Comparison of ENCODE assay signal across 8 mouse cellular contexts in the genomic region with DNA sequence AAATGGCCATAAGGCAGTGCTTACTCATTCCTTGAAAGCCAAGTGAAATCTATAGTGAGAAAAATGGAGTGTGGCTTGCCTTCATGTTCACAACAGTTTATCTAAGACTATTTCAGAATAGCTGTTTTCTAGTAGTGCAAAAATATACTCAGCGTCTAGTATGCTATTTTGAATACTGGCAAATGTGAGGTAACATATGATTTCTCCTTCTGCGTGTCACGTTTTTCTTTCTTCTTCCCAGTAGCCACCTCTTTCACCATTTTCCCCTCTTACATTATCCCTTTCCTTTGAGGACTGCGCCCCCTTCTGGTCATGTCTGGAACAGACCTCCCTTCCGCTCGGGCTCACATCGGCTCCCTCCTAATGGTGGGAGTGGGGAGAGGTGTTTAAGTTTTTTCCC. TPM values are rescaled to one million over a fixed set of nuclear protein-coding genes. Genes with fewer than 3 reads are reported as not detected.
DNase-seq lines count a peak whose midpoint lies in the region; ATAC-seq and TF ChIP-seq lines count a peak whose summit lies in the region.

No protein-coding gene starts in this region.

- DNase-seq in CD4-positive, CD25-positive, alpha-beta regulatory T cell, adult 2 months (ENCODE audit: low read depth, low spot score), result peak; percentile 90
- DNase-seq in adrenal gland, postnatal 36 days, result peak; percentile 89
- peak; percentile 87 for DNase-seq in embryonic facial prominence, embryonic 11.5 days (ENCODE audit: low spot score)
- peak; percentile 73 for DNase-seq in heart, postnatal 0 days (ENCODE audit: low spot score)
- peak; percentile 69 to 91 for DNase-seq in kidney, postnatal 36 days
- DNase-seq in liver, postnatal 0 days, result peak; percentile 85

- no peaks in the 10 kb centered on the region for H3K4me1 ChIP-seq in embryonic facial prominence, embryonic 11.5 days (ENCODE audit: control insufficient read depth, insufficient read depth, low read length)
- H3K4me1 ChIP-seq in heart, postnatal 0 days (ENCODE audit: control insufficient read depth, insufficient read depth), result no peaks in the 10 kb centered on the region
- no peaks in the 10 kb centered on the region for H3K4me1 ChIP-seq in liver, postnatal 0 days (ENCODE audit: insufficient read depth)
- H3K4me1 ChIP-seq in neural tube, embryonic 15.5 days, result peaks cover 17% of the 10 kb centered on the region
- H3K4me1 ChIP-seq in testis, adult 2 months (ENCODE audit: control insufficient read depth, insufficient read depth, low read length), result no peaks in the 10 kb centered on the region; the same call in 1 of the 2 replicates

- H3K4me3 ChIP-seq in embryonic facial prominence, embryonic 11.5 days (ENCODE audit: low read depth, low read length), result no peak overlapping the region
- no peak overlapping the region for H3K4me3 ChIP-seq in heart, postnatal 0 days (ENCODE audit: low read depth, low read length)
- no peak overlapping the region for H3K4me3 ChIP-seq in liver, postnatal 0 days (ENCODE audit: low read depth, low read length)
- H3K4me3 ChIP-seq in neural tube, embryonic 15.5 days (replicated peaks), result peak overlapping the region; percentile 48
- no peak overlapping the region for H3K4me3 ChIP-seq in testis, adult 2 months (ENCODE audit: control insufficient read depth, low read depth, low read length)

- no peak for TF ChIP-seq EP300 in heart, postnatal 0 days (IDR thresholded peaks at IDR 0.05; ENCODE audit: low read depth)
- no peak for TF ChIP-seq EP300 in liver, postnatal 0 days (IDR thresholded peaks at IDR 0.05; ENCODE audit: low read depth)

- peak; percentile 93 for TF ChIP-seq CTCF in heart, postnatal 0 days (IDR thresholded peaks at IDR 0.05; ENCODE audit: low read depth)
- peak; percentile 96 for TF ChIP-seq CTCF in liver, postnatal 0 days (IDR thresholded peaks at IDR 0.05; ENCODE audit: low read depth)
- peak; percentile 86; the same call in 1 of the 2 replicates for TF ChIP-seq CTCF in testis, adult 2 months (IDR thresholded peaks at IDR 0.05; ENCODE audit: control insufficient read depth, insufficient read depth, insufficient replicate concordance, low read depth, low read length)

- TF ChIP-seq POLR2A in testis, adult 2 months (IDR thresholded peaks at IDR 0.05; ENCODE audit: control insufficient read depth, low read depth, low read length), result no peak

- peaks cover 4% of the 10 kb centered on the region for H3K9me3 ChIP-seq in embryonic facial prominence, embryonic 11.5 days (replicated peaks; ENCODE audit: control insufficient read depth, low read length)
- H3K9me3 ChIP-seq in heart, postnatal 0 days (replicated peaks; ENCODE audit: control insufficient read depth, low read length), result no peaks in the 10 kb centered on the region
- no peaks in the 10 kb centered on the region for H3K9me3 ChIP-seq in liver, postnatal 0 days (ENCODE audit: low read length)
- H3K9me3 ChIP-seq in neural tube, embryonic 15.5 days (replicated peaks), result no peaks in the 10 kb centered on the region

- no peak overlapping the region for H3K9ac ChIP-seq in embryonic facial prominence, embryonic 11.5 days (replicated peaks; ENCODE audit: low read length)
- no peak overlapping the region for H3K9ac ChIP-seq in heart, postnatal 0 days (replicated peaks; ENCODE audit: low read depth, low read length)
- H3K9ac ChIP-seq in liver, postnatal 0 days (replicated peaks), result no peak overlapping the region
- peak overlapping the region; percentile 44 for H3K9ac ChIP-seq in neural tube, embryonic 15.5 days (replicated peaks)

- no peak overlapping the region for H3K27ac ChIP-seq in embryonic facial prominence, embryonic 11.5 days (replicated peaks; ENCODE audit: low read depth, low read length)
- H3K27ac ChIP-seq in heart, postnatal 0 days (ENCODE audit: low read depth), result no peak overlapping the region
- no peak overlapping the region for H3K27ac ChIP-seq in liver, postnatal 0 days (ENCODE audit: low read depth)
- H3K27ac ChIP-seq in neural tube, embryonic 15.5 days (replicated peaks), result peak overlapping the region; percentile 81
- H3K27ac ChIP-seq in testis, adult 2 months (ENCODE audit: control insufficient read depth, insufficient read depth, low read depth, low read length), result no peak overlapping the region

- ATAC-seq in embryonic facial prominence, embryonic 11.5 days (replicated peaks; ENCODE audit: insufficient number of reproducible peaks, low FRiP score, low TSS enrichment, low read depth), result no peak
- peak; percentile 62; the same call in 1 of the 2 replicates for ATAC-seq in heart, postnatal 0 days (ENCODE audit: insufficient read depth, low read depth)
- peak; percentile 68; the same call in 1 of the 2 replicates for ATAC-seq in liver, postnatal 0 days
- ATAC-seq in neural tube, embryonic 15.5 days (ENCODE audit: low FRiP score), result peak; percentile 83

- H3K4me2 ChIP-seq in embryonic facial prominence, embryonic 11.5 days (ENCODE audit: low read depth, low read length), result no peak overlapping the region
- no peak overlapping the region for H3K4me2 ChIP-seq in heart, postnatal 0 days (ENCODE audit: low read depth, low read length)
- no peak overlapping the region for H3K4me2 ChIP-seq in liver, postnatal 0 days (ENCODE audit: low read depth, low read length)
- H3K4me2 ChIP-seq in neural tube, embryonic 15.5 days, result peak overlapping the region; percentile 60

- WGBS in embryonic facial prominence, embryonic 11.5 days, result 15% methylated on average over 7 of the region's 7 CpGs
- 15% methylated on average over 7 of the region's 7 CpGs for WGBS in heart, postnatal 0 days
- 5% methylated on average over 7 of the region's 7 CpGs for WGBS in liver, postnatal 0 days (ENCODE audit: insufficient replicate concordance)
- 10% methylated on average over 7 of the region's 7 CpGs for WGBS in neural tube, embryonic 15.5 days

- H3K27me3 ChIP-seq in embryonic facial prominence, embryonic 11.5 days (ENCODE audit: control insufficient read depth, insufficient read depth, low read length), result no peaks in the 10 kb centered on the region
- no peaks in the 10 kb centered on the region for H3K27me3 ChIP-seq in heart, postnatal 0 days (ENCODE audit: control insufficient read depth, insufficient read depth, low read length)
- no peaks in the 10 kb centered on the region for H3K27me3 ChIP-seq in liver, postnatal 0 days (ENCODE audit: insufficient read depth, low read length)
- no peaks in the 10 kb centered on the region for H3K27me3 ChIP-seq in neural tube, embryonic 15.5 days (replicated peaks)
- no peaks in the 10 kb centered on the region for H3K27me3 ChIP-seq in testis, adult 2 months (ENCODE audit: control insufficient read depth, insufficient read depth, low read length)

- H3K36me3 ChIP-seq in embryonic facial prominence, embryonic 11.5 days (replicated peaks; ENCODE audit: control insufficient read depth, insufficient read depth, low read depth, low read length), result peaks cover 7% of the 10 kb centered on the region; the same call in 1 of the 2 replicates
- peaks cover 40% of the 10 kb centered on the region for H3K36me3 ChIP-seq in heart, postnatal 0 days (replicated peaks; ENCODE audit: control insufficient read depth, insufficient read depth, low read length)
- H3K36me3 ChIP-seq in liver, postnatal 0 days (replicated peaks; ENCODE audit: insufficient read depth, low read length), result peaks cover 24% of the 10 kb centered on the region
- H3K36me3 ChIP-seq in neural tube, embryonic 15.5 days, result peaks cover 61% of the 10 kb centered on the region
- no peaks in the 10 kb centered on the region for H3K36me3 ChIP-seq in testis, adult 2 months (ENCODE audit: control insufficient read depth, insufficient read depth, low read length)

RNA-seq across cellular contexts. Expression of gene Mcmbp, which starts 50.2 kb away (rescaled TPM):
- 10 to 100 TPM; 33.9 to 37.2 TPM for total RNA-seq in adrenal gland, postnatal 36 days (2021)
- polyA plus RNA-seq in embryonic facial prominence, embryonic 11.5 days (2014; fragmentation: Nextera tagmentation; extraction: Ambion mirVana), result 85.1 and 85.3 TPM in 2 replicates
- total RNA-seq in heart, postnatal 0 days (2014; rRNA removed; ENCODE audit: low replicate concordance), result 39.4 and 40.0 TPM in 2 replicates
- polyA plus RNA-seq in heart, postnatal 0 days (2015; fragmentation: Nextera tagmentation; extraction: Ambion mirVana), result 25.4 and 26.8 TPM in 2 replicates
- 19.5 and 19.9 TPM in 2 replicates for polyA plus RNA-seq in liver, postnatal 0 days (2015; fragmentation: Nextera tagmentation; extraction: Ambion mirVana)
- 39.5 and 42.8 TPM in 2 replicates for polyA plus RNA-seq in neural tube, embryonic 15.5 days (2015; fragmentation: Nextera tagmentation; extraction: Ambion mirVana)
- 8.9 and 9.0 TPM in 2 replicates for polyA plus RNA-seq in testis, adult 2 months (2012; rRNA removed)

RNA-seq across cellular contexts. Expression of gene Sec23ip, which starts 54.7 kb away (rescaled TPM):
- total RNA-seq in adrenal gland, postnatal 36 days (2021), result 10 to 100 TPM; 42.4 to 44.0 TPM
- 38.3 and 38.4 TPM in 2 replicates for polyA plus RNA-seq in embryonic facial prominence, embryonic 11.5 days (2014; fragmentation: Nextera tagmentation; extraction: Ambion mirVana)
- total RNA-seq in heart, postnatal 0 days (2014; rRNA removed; ENCODE audit: low replicate concordance), result 10.6 and 13.0 TPM in 2 replicates
- polyA plus RNA-seq in heart, postnatal 0 days (2015; fragmentation: Nextera tagmentation; extraction: Ambion mirVana), result 18.1 and 20.2 TPM in 2 replicates
- polyA plus RNA-seq in liver, postnatal 0 days (2015; fragmentation: Nextera tagmentation; extraction: Ambion mirVana), result 10.2 and 11.3 TPM in 2 replicates
- polyA plus RNA-seq in neural tube, embryonic 15.5 days (2015; fragmentation: Nextera tagmentation; extraction: Ambion mirVana), result 35.7 and 36.6 TPM in 2 replicates
- 88.4 and 92.0 TPM in 2 replicates for polyA plus RNA-seq in testis, adult 2 months (2012; rRNA removed)
